Mouse (Mus musculus) heart, adult 18-20 months (tissue): ENCODE measurements around the gene Serpinf2. TPM values are rescaled to one million over a fixed set of nuclear protein-coding genes. Genes with fewer than 3 reads are reported as not detected.
"Not testable (repeated sequence)": the region's sequence is repeated elsewhere in the genome, so short reads cannot be mapped to it uniquely, and the experiment has no call there.

Experiments used
- DNase-seq, 2 experiments: peaks; one replicate each; pipeline ENCODE4 v3.0.0; 2021 to 2022; ENCODE audit warnings: mixed read lengths in 1 of 2
- total RNA-seq, 2 experiments: library from RNA; stranded (reverse); gene quantifications; 2 replicates each; pipeline ENCODE4 v1.2.3; 2021

Serpinf2 gene
- total RNA-seq, 2 experiments from 2014 or later, result not detected

DNA sequence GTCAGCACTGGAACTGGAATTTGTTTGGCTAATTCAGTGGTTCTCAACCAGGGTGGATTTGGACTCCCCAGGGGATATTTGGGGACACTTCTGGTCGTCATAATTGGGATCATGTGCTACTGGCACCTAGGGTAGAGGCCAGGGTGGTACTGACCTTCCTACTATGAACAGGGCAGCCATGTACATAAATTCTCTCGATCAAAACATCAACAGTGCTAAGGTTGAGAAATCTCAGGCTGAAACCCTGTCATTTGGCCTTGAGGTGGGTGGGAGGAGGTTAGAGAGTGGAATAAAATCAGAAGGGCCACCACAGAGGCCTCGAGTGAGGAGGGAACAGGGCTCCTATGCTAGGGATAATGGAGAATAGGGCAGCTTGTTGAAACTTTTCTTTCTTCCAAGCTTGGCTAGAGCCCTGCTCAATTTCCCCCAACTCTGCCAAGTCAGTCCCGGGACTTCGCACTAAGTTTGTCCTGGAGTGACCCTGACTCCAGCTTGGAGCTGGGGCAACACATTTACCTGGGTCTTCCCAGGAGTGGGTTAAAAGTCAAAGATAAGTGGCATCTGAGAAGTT is 19.8 kb upstream of the Serpinf2 start:
- peak; percentile 69 to 79 for DNase-seq

DNA sequence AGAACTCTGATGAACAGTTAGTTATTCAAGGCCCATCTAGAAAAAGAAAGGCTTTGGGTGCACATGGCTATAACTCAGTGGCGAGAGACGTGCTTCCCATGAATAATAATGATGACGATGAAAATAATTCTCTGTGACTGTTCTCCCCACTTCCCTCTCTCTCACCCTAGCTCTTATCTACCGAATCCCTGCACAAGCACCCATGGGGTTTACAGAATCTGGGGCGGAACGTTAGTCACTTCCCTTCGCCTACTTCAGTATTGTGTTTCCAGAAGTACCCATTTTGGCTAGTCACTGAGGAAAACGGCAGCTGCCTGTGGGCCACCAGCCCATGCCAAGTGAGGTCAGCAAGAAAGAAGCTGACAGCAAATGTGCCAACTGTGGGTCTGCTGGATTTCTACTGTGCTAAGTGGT is 19.2 kb upstream of the Serpinf2 start:
- DNase-seq, result peak; percentile 57 to 80

DNA sequence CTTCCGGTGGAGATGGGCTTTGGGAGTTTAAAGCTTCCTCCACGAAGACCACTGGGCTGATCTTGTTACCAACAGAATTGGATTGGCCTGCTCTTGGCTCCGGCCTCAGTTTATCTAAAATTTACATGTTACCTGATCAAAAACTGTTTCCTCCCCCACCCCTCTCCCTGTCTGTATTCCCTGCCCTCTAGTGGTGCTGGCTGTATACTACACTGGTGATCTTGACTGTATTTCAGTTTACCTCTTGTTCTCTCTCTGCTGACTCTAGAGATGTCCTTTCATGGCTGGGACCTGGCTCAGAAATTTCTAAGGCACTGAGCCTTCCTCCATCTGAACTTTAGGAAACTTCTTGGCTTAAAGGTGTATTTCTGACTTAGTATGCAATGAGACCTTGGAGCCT is 18.8 kb upstream of the Serpinf2 start:
- DNase-seq, result peak in 1 of 2 experiments; percentile 61

DNA sequence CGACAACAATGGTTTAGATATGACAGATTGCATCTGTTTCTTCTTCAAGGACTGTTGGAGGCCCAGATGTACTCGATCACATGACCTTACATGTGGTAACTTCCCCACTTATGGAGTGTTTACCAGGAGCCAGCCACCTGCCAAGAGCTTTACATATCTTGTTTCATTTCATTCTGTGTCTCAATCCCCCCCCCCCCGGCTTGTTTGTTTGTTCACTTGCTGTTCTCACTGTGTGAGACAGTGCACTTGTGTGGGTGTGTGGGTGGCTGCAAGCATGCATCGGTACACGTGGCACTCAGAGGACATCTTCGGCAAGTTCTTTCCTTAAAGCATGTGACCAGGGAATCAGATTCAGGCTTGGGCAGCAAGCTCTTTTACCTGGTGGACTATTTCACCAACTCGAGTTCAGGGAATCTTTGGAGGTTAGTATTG is 17.1 kb upstream of the Serpinf2 start:
- no peak for DNase-seq

DNA sequence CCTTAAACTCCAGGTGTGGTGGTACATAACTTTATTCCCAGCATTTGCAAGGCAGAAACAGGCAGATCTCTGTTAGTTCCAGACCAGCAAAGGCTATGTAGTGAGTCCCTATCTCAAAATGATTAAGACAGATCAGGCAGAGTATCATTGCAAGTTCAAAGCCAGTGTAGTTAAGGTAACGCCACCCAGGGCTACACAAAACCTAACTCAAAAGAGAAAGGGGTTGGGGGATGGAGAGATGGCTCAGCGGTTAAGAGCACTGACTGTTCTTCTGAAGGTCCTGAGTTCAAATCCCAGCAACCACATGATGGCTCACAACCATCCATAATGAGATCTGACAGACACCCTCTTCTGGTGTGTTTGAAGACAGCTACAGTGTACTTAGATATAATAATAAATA is 16.6 kb upstream of the Serpinf2 start:
- not testable (repeated sequence) for DNase-seq

DNA sequence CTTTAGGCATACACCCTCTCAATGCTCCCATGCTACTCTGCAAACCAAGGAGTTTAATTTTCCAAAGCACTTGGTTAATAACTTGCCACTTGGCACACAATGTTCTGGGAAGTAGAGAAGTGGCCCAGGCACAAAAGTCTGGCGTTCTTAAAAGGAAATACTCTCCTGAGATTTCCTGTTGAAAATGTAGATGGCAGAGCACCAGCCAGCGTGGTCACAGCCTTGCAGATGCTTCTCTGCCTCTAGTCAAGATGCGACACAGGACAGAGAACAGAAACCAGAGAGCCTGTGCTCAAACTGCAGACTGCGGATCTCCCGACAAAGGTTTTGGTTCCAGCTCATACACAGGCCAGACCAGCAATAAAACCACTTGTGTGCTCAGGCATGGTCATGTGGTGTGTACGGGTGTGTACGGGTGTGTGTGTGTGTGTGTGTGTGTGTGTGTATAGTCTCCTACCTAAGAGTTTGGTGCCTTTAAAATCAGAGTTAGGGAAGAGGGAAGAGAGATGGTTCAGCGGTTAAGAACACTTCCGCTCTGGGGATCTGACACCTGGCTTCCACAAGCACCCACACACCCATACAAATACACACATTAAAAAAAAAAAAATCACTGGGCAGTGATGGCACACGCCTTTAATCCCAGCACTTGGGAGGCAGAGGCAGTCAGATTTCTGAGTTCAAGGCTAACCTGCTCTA is 15.8 kb upstream of the Serpinf2 start:
- peak in 1 of 2 experiments; percentile 39 for DNase-seq

DNA sequence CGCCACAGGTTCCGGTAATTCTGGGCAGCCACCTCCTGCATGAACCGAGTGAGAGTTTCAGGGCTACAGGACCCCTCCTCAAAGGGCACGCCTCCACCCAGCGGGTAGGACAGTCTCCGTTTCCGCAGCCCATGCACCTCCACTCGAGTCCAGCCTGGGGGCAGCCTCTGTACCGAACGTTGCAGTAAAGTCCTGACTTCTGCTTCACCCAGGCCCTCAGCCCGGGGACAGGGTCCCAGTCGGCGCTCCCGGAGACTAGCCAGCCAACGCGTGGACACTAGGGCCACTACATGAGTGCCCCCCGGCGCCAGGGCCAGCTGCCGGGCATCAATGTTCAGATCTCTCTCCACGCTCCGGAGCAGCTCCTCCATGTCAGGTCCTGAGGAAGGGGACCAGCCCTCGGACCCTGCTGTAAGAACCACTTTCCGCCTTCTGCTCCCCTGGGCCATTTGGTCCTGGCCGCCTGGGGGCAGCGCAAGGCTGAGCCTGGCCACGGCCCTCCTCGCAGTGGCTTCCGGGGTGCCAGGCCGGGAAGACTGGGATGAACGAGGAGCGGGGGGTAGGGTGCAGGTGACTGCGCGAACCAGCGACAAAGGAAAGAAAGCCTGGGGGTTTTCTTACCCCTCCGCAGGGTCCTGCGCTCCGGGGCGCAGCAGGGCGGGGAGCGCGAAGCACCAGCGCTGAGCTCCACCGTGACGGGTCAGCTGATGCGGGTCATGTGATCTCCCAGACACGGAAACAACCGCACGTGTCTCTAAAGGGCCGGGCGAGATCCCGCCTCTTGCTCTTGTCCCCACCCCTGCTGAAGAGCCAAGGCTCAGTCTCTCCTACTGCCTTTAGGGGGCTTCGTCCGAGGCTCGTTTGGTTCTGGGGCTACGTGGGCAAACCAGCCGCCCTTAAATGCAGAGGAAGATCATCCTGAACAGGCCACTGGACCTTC is 14.9 kb upstream of the Serpinf2 start, which contains the start of gene Wdr81:
Gene Wdr81 (minus strand): TSS at position 727 of the 940 bp plus-strand sequence.
- peak; percentile 92 to 95 for DNase-seq

DNA sequence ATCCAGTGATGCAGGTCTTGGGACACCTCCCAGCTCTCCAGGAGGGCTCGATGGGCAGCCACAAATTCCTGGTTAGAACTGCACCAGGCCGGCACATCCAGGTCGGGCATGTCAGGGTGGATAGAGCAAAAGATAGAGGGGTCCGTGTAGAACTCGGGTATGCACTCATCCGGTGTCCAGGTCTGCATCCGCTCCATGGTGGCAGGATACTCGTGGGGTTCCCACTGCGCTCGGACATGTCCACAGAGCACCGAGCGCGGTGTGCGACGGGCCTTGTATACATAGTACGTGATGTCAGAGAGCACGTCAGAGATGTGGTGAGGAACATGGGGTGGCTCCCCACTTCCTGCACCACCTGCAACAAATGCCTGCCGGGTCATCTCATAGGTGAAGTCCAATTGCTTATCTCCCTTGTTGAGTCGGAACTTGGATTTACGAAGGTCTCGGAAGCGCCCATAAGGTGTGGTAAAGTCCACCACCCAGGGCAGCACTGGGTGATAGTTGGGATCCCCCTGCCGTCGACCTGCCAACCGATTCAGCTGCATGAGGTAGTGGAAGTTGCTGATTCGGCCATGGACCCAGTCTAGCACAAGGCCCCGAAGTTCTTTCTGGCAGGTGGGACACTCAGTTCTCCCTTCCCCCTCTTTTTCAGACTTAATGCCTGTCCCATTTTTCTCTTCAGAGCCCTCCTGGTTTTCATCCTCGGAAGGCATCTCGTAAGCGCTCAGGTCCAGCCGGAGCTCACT is 13.6 kb upstream of the Serpinf2 start:
- DNase-seq, result no peak

DNA sequence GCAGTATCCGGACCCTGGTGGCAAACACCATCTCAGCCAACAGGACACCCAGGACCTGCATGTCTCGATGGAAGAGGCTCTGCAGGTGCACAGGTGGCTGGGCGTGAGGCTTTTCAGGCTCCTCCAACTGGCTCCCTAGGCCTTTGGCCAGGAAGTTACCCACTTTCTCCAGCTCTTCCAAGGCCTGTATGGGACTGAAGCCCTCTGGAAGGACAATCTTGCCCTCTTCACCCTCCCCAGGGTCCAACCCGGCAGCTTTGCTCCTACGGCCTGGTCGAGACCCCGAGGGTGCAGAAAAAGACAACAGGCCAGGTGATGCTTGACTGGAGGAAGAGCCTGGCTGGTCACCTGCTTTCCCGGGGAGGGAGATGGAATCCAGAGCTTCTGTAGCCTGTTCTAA is 12.7 kb upstream of the Serpinf2 start:
- no peak for DNase-seq

DNA sequence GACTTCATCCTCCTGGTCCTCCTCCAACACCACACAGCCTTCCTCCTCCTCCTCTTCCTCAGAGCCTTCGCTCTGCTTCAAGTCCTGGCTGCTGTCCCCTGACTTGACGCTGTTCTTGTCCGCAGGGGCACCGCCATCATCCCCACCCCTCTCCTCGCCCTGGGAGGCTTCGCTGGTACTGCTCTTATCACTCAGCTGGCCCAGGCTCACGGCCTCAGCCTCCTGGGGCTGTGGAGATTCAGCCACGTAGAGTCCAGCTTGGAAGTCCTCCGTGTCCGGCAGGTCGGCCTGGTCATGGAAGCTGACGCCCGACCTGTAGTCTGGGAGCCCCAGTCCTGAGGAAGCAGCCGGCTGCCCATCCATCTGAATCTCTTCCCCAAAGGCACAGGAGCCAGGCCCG is 11.5 kb upstream of the Serpinf2 start:
- no peak for DNase-seq

DNA sequence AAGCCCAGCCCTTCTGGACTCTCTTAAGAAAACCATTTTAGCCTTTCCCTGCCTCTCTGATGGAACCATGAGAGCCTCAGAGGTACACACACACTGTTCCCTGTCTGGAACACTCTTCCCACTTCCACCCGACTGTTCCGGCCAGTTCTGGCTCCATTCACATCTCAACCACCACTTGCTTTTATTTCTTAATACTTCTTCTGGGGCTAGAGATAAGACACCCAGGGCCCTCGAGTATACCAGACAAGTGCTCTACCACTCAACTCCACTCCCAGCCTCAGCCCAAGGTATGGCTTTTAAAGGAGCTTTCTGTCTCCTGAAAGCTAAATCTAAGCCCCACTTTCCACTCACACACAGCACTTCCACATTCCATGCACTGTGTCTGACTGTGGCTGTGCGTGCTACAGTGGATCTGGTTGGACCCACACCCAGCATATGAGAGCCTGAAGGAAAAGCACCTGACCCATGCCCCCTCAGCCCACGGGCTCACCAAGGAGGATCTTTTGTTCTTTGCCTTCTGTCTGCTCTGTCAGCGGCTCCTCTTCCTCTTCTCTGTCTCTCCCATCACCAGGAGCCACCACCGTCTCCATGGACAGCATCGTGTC is 11.0 kb upstream of the Serpinf2 start:
- DNase-seq, result no peak

DNA sequence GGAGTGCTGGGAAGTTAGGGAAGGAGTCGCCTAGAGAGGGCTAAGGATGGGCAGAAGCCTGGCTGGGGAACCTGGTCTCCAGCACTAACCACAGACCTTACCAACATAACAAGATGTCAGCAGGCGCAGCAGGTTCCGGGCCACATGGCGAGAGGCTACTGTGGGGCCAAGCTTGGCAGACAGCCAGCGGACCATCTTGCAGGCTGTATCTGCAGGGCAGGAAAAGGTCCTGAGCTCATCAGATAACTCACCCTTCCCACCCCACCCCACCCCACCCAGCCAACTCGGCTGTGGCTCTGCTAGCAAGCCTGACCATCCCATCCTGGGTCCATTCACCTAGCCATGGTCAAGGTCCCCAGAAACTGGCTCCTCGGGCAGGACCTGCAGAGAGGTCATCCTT is 10.3 kb upstream of the Serpinf2 start:
- no peak for DNase-seq

DNA sequence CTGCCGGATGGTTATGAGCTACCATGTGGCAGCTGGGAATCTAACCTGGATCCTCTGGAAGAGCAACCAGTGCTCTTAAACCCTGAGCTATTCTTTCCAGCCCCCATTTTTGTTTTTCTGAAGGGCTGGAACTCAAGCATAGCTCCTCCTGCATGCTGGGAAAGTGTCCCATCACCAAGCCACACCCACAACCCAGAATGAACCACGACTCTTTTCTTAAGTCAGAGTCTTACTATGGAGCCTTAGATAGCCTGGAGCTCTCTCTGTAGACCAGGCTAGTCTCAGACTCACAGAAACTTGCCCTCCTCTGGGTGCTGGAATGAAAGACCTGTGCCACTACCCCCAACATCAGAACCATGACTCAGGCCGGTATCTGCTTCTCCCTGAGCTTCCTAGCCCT is 9.2 kb upstream of the Serpinf2 start:
- no peak for DNase-seq

DNA sequence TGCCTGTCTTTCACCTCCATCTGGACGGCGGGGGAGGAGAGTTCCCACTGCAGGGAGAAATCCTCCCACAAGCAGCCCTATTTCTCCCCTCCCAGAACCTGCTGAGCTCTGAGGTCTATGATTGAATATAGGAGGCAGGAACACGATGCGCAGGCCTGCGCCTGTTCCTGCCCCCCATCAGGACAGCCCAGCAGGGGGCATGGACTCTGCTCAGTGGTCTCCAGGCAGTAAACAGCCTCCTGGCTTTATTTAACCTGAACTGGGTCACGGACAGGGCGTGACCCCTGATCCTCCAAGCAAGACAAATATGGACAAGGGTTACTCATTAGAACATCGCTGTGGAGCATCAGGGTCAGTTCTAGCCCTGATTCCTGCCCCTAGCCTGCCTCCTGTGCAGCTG is 4.3 kb upstream of the Serpinf2 start:
- DNase-seq, result no peak

DNA sequence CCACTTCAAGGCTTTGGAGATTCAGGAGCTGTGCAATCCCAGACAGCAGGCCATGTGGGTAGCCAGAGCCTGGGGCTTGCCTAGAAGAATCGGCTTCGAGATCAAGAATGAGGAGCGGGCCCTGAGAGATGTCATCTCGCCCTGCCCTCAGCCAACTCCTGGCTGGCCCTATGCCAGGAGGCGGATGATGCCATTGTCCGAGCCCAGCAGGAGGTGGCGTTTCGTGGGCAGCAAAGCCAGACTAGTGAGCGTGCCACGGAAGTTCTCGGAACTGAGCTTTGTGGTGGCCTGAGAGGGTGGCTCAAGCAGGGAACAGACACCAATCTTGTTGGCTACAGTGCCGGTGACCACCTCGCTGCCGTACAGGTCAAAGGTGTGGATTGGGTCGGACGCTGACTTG is 2.2 kb upstream of the Serpinf2 start:
- DNase-seq, result no peak

DNA sequence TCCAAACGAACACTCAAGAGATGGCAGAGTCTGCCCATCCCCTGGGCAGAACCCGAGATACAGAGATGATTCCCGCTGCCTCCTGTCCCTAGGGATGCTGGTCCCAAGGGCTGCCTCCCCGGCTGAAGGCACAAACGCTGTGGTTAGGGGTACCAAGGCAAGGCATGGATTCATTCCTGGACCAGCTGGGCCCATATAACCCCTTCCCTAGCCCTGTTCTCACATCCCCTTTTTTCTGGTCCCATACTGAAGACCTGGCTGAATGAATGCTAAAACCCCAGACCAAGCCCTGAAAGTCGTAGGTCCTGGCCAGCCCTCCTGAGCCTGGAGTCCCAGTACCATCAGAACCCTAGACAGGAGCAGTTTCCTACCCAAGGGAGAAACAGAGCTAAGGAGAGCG is 1.6 kb upstream of the Serpinf2 start:
- no peak for DNase-seq

DNA sequence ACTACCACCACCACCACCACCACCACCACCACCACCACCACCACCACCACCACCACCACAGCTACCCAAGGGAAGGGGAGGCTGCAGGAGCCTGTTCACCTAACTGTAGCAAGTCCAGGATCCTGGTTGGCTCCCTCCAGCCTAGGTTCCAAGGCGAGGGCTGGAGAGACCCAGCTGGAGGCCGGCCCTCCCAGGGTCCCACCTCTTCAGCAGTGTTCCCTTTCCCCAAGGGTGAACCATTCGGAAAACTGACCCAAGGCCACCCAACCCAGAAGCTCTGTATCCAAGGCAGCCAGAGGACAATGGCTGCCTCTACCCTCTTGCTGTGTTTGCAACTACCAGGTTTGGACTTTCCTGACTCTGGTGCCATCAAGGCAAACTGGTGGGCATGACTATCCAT is 560 bp upstream of the Serpinf2 start:
- no peak for DNase-seq

DNA sequence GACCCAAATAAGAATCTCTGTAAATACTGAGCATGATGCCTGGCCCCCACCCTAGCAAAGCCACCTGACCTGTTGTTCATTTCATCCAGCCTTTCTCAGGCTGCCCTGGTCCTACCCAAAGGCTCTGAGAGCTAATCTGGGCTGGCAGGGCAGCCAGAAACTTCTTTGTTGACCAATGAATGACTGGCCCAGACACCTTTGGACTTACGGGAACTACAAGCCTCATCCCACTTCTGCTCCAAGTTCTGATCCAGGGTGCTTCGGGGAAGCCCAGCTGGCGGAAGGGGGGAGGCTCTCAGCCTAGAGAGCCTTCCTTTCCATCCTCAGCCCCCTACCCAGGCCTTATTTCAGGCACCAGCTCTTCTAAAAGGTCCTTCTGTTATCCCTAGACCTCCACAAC is 587 bp downstream of the Serpinf2 start:
- DNase-seq, result no peak

DNA sequence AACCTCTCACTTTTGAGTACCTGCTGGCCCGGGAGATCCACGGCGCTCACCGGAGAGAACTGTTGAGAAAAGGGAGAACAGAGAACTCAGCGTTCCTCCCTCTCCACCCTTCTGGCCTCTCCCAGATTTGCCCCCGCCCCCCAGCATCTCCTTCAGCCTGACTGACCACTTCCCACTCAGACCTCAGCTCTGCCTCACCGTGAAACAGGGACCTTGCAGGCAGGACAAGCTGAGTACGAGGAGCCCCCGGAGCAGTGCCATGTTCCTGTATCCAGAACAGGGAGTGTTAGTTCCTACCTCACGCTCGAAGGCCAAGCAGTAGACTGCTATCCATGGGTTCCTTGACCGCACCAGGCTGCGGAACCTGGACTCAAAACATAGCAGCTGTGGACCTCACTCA is 1.2 kb downstream of the Serpinf2 start:
- no peak for DNase-seq

DNA sequence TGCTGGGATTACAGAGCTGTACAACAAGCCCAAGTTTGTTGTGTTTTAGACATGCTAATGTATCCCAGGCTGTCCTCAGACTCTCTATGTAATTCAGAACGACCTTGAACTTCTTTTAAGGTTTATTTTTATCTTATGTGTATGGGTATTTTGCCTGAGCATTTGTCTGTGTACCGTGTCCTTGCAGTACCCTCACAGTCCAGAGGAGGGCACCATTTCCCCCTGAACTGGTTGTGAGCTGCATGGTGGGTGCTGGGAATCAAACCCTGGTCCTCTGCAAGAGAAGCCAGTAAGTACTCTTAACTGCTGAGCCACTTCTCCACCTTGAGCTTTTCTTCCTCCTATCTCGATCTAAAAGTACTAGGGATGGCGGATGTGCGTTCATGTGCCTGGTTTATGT is 5.3 kb downstream of the Serpinf2 start:
- no peak for DNase-seq

DNA sequence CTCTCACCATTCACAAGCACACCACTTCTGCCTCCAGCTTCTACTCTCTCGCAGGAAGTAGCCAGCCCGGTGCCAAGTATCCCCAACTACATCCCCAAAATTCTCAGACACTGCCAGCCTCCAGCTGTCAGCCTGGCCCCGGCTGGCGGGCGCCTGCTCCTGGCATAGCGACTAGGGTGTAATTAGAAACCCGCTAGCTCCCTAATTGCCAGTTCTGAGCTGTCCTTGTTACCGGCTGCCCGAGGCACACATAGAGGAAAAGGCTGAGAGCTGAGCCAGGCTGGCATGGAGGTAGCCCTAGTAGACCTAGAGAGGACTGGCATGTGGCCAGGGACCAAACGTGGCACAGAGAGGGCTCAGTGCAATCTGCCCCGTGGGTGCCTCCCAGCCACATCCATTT is 8.1 kb downstream of the Serpinf2 start:
- peak in 1 of 2 experiments; percentile 26 for DNase-seq
